Mouse (Mus musculus): Measurements from ENCODE around the gene Acot1.
"Not testable (repeated sequence)": the region's sequence is repeated elsewhere in the genome, so short reads cannot be mapped to it uniquely, and the experiment has no call there.

Gene Acot1

DNA sequence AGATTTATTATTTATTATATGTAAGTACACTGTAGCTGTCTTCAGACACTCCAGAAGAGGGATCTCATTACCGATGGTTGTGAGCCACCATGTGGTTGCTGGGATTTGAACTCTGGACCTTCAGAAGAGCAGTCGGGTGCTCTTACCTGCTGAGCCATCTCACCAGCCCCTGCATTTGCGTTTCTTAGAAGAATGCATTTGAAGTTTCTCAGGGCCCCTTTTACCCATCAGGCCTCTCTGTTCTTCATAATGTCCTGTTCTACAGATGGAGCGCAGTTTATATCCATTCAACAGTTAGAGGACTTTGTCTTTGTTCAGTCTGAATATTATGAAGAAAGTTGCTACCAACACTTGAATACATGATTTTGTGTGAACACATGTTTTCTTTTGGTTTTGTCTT is 13.0 kb downstream of the Acot1 start:
- DNase-seq, result not testable (repeated sequence)

DNA sequence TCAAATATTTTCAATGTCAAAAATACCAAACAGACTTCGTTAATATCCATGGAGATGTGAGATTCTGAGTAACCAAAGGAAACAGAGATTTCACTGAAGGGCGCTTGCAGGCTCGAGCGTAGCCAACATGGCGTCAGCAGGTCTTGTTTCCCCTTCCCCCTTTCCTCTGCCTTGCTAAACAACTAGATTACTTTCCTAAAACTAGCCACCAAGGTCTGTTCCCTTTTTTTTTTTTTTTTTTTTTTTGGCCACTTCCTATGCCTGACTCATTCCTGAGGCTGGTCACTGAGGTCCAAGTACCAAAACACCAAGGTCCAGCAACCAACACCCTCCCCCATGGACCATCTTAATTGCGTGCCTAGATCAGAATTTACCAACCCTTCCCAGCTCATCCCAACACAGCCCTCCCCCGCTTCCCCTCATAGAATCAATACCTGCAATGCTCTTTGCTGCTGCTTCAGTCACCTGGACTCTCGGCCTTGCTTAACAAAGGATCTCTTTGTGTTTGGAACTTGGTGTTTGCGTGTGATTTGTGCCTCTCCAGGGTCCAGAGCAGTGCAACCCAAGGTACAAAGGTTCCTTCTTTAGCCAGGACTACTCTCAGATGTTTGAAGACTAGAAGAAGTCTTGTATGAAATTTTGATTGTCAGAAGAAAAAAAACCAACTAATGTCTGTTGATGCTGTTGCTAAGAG is 13.9 kb downstream of the Acot1 start:
- no peak for DNase-seq

DNA sequence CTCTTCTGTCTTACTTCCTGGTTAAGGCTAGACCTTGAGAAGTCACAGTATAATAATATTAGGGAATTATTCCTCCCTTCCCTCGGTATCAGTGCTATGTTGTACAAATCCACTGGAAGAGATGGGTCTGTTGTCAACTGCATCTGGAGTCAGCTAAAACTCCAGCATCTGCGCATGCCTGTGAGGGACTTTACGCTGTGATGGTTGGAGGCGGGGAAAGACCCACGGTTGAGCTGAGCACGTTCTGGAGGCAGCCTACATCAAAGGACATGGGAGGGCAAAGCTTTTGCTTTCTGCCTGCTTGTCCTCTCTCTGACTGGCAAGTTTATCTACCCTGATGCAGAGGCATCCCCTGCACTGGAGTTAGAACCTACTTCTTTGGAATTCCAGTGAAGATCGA is 16.6 kb downstream of the Acot1 start:
- no peak for DNase-seq

DNA sequence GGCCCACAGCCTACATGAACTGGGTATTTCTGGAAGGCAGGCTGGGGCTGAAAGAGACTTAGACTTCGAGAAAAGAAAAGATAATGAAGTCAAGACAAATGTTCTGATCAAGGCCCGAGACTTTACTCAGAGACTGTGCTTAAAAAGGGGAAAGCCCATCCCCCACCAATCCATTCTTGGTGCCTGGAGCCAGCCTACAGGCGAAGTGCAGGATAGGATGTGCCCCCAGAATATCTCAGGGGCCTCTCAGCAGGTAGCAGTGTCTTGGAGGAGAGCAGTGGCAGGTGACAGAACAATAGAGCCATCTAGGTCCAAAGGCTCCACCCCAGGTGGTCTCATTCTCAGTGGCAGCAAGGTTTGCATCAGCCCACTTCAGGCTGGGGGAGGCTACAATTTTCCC is 19.0 kb downstream of the Acot1 start:
- DNase-seq, result not testable (repeated sequence)

DNA sequence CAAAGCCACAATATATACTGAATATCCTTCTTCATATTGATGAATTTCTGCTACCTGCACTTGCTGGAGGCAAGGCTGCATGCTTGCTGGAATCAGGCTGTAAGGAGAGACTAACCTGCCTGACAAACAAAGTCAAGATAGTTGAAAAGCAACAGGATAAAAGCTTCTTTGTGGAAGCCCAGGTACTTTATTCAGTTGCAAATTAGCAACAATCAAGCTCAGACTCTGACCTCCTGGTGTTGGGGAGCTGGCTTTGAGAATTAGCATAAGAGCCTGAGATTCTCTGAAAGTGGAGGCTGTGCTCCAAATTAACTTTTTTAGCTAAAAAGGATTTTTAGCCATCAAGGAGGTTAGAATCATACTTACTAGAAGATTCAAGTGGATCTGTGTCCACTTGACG is 19.8 kb downstream of the Acot1 start:
- not testable (repeated sequence) for DNase-seq

DNA sequence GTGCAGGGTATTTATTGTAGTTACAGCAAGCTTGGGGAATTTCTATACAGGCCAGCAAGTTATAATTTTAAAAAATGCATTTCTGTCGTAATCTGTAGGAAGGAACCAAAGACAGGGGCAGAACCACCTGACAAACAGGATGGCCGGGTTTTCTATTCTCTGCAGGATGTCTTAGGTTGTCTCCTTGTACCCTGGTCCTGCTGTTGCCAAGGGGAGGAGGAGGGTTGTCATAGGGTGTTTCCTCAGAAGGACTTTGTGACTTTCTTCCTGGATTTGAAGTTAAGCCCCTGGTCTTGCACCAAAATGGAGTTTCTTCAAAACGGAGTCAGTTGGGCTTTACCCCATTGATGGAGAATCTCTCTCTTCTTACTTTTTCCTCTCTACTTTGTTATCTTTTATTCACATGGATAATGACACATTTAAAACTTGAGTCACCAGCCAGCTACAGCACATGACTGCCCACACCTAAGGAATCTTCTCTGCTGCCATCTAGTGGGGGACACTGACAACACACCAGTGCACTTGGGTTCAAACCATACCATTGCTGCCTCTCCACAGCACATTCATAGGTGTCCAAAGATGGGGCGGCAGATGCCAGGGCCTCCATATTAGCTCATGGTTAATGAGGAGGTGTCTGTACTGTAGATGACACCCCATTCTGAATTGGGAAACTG is 21.5 kb downstream of the Acot1 start:
- DNase-seq, result peak; percentile 74

DNA sequence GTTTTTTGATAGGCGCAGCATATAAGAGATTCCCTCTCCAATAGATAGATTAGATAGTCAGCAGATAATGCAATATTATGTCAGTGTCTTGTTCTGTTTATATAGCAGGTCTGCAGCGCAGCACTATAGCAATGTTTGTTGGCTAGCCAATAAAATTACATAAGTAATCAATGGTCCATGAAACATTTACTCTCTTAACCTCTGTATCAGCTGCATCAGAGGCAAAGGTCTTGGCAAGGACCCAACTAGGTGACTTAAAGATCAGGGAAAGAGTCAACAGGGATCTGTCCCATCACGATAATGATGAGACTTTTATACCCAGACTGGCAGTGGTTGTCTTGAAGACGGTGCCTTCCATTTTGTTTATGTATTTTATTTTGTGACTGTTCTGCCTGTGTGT is 23.6 kb downstream of the Acot1 start:
- DNase-seq, result no peak

DNA sequence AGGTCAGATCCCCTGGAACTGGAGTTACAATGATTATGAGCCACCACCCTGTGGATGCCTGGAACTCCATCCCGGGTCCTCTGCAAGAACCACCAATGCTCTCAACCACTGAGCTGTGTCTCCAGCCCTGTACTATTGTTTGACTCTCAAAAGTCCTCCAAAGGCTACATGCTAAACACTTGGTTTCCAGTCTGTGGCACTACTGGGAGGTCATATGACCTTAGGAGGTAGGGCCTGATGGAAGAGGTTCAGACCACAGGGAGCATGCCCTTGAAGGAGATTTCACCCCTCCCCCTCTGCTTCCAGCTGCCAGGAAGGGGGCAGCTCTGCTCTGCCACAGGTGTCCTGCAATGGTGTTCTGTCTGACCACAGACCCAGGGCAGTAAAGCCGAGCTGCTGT is 24.0 kb downstream of the Acot1 start:
- peak; percentile 36 for DNase-seq

DNA sequence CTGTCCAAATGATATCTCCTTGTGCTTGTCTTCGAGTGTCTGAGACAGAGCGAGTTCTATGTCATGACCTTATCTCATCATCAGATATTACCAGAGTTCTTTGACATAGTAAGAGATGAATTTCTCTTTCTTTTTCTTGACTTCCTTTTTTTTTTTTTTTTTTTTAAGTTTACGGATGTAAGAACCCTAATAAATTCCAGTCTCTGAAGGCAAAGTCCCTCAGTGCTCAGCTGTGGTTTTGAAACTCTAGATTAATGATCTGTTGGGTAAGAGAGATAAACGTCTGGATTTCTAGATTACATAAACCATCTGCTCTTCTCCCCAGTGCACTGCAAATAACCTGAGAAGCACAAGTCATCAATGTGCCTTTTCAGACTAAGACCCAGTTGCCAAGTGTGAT is 24.8 kb downstream of the Acot1 start:
- no peak for DNase-seq

DNA sequence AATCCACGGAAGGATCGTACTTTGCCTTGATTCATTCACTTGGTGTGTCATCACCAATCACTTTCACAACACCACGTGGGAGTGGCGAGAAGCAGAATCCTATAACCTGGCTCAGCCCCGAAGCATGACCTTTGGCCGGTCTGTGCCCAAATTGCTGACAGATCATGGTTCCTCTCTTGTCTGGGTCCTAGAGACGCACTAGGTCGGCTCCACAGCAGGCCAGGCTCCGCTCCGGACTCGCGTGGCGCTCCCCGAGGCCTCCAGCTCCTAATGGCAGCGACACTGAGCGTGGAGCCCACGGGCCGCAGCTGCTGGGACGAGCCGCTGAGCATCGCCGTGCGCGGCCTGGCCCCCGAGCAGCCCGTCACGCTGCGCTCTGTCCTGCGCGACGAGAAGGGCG is 29.0 kb downstream of the Acot1 start, which contains the start of gene Acot4:
TSS of gene Acot4 (plus strand) at position 139 of the 400 bp plus-strand sequence.
- peak; percentile 91 for DNase-seq

DNA sequence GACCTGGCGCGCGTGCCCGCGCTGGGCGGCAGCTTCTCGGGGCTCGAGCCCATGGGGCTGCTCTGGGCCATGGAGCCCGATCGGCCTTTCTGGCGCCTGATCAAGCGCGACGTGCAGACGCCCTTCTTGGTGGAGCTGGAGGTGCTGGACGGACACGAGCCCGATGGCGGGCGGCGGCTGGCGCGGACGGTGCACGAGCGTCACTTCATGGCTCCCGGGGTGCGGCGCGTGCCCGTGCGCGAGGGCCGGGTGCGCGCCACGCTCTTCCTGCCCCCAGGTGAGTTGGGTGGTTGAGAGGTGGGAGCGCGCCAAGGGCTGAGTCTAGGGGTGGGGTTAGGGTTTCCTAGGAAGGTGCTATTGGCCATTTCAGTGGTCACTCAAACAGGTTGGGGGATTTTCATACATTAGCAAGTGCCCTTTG is 29.4 kb downstream of the Acot1 start, which contains the start of gene Gm49366:
TSS of gene Gm49366 (plus strand) at position 245 of the 421 bp plus-strand sequence.
- peak; percentile 75 for DNase-seq

DNA sequence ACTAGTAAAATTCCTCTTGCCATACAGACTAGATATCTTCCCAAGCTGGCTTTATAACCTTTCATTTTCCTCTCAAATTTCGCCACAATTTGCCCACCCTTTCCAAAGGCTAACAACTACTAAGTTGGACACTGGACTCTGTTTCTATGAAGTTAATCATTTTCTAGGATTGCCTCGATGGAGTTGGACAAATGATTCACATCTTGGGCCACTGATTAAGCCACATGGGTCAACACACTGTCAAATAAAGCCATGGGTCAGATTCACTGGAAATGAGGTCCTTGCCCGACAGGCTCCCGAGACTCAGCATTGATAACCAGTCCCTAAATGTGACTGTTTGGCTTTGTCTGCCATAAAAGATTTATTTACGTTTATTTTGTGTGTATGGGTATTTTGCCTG is 33.0 kb downstream of the Acot1 start:
- peak; percentile 82 for DNase-seq

DNA sequence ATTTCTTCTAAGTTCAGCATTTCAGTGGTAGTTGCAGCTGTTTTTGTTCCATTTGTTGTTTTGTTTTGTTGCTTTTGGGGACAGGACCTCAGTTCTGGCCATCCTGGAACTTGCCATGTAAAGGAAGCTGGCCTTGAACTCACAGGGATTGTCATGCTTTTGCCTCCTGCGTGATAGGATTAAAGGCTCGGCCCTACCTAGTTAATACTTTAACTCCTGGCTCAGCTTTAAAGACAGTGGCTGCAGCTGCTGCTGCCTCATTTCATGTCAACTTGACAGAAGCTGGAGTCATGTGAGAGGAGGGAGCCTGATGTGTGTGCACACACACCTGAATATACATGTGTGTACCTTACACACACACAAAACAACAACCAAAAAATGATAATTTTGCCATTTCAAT is 34.8 kb downstream of the Acot1 start:
- DNase-seq, result peak; percentile 56

DNA sequence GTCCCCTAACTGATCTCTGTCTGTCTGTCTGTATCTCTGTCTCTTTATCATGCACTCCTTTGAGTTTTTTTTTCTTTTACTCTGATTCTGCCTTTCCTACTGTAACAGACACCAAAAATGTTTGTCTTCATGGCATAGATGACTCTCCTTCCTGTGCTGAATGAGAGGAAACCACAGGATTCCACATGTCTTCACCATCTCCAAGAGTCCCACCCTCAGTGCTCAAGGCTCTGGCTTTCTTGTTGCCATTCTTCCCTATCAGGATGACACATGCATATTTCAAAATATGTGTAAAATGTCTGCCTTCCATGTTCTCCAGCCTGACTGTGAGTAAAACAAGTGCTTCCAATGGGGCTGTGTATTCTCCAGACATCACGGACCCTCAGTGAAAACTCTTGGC is 37.6 kb downstream of the Acot1 start:
- no peak for DNase-seq

DNA sequence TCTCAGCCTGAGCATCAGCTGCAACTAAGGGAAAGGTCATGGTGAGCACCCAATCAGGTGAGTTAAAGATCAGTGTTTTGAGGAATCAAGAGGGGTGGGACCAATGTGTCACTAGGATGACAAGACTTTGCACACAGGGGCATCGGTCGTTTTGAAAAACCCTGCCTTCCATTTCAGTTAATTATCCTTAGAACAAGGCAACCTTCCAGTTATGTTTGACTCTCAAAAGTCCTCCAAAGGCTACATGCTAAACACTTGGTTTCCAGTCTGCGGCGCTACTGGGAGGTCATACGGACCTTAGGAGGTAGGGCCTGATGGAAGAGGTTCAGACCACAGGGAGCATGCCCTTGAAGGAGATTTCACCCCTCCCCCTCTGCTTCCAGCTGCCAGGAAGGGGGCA is 41.5 kb downstream of the Acot1 start:
- DNase-seq, result peak; percentile 81

DNA sequence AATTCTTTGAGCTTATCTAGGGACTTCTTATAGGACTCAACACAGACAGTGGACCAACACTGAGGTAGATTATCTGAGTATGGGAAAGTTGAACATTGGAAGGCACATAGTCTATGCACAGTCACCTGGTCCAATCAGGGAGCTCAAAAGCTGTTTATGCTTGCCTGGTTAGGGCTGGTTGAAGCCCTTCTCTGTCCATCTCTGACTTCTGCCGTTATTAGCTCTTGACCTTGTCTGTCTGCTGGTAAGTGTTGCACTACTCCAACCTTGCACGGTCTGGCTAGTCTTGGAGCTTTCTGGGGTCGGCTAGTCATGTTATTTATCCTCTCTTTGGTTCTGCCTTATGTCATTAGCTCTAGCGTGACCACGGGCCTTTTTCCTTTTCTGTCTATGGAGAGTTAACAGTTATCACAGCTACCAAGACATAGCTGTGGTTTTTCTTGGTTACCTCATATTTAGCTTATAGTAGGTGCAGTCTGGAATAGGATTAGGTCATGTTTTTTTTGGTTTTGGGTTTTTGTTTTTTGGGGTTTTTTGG is 42.7 kb downstream of the Acot1 start, which contains the start of gene Acot3:
TSS of gene Acot3 (plus strand) at position 208 of the 538 bp plus-strand sequence.
- peak; percentile 45 for DNase-seq

DNA sequence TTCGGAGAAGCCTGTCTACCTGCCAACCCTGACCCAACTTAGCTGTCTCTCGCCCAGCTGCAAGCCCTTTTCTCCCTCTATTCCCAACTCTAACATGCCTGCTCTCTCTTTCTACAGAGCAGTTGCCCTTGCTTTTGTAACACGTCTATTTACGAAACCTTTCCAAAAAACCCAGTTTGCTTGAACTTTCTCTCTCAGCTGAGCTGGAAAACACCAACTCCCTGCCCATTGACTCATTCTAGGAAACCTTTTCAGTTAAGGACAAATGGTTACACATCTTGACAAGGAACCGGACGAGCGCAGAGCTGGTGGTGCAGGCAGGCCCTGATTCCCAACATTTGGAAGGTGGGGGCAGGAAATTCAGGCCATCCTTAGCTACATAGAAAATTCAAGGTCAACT is 43.3 kb downstream of the Acot1 start:
- no peak for DNase-seq

DNA sequence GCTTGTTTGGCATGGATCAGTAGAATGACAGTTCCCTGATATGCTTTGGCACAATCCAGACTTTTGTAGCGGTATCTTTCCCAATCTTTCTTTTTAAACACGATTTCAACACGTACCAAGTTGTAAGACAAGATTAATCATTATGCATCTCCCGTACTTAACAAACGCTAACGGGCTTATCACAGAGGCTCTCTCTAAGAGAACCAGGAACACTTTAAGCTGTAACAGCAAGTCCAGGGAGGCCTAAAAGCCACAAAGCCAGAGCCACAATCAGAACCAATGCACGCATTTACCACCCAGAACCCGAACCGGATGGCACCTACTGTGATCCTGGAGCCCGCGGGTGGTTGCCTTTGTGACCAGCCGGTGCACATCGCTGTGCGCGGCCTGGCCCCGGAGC is 43.9 kb downstream of the Acot1 start:
- no peak for DNase-seq

DNA sequence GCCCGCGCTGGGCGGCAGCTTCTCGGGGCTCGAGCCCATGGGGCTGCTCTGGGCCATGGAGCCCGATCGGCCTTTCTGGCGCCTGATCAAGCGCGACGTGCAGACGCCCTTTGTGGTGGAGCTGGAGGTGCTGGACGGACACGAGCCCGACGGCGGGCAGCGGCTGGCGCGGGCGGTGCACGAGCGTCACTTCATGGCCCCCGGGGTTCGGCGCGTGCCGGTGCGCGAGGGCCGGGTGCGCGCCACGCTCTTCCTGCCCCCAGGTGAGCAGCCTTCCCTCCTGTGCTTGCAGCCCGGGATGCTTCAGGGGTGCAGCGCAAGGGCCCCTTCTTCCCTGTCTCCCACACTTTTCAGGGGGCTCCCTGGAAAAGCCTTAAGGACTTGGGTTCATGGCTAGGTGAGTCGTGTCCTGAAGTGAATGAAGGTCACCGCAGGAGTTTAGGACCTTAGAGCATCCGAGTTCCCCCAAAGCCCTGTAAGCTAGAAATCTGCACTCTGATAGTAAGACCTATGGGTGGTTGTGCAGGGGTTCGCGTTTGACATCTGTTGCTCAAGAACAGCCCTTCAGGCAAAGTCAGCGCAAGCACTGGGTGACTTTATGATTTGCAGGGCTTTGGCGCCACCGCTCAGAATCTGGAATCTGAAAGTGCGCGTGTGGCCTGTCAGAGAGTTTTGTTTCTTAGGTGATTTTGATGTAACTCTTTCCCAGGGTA is 44.5 kb downstream of the Acot1 start:
- peak; percentile 51 for DNase-seq

DNA sequence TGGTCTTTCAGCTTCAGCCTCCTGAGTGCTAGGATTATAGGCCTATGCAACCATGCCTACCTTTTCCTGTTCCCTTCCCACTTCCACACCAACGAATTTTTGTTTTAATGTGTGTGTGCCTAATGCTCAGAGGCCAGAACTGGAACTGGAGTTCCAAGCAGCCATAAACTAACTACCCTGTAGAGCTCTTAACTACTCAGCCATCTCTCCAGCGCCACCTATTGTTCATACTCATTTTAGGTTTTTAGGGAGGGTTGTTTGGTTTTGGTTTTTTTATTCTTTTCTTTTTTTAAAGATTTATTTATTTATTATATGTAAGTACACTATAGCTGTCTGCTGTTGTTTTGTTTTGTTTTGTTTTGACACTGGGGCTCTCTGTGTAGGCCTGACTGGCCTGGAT is 51.7 kb downstream of the Acot1 start:
- DNase-seq, result no peak

DNA sequence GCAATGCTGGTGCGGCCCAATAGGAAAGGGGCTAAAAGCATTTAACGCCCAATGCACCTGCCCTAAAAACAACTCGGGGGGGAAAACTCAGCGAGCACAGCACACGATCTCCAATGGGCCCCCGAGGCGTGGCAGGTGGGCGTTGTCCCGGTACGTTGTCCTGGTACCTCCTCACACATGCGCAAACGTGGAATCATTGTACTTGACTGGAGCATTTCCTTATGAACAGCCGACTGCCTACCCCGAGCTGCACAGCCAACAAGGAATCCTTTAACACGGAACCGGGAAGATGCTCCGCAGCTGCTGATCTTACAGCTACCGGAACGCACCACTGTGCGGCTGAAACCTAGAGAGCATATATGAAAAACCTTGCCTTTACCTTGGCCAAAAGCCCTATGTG is 53.0 kb downstream of the Acot1 start:
- DNase-seq, result no peak

DNA sequence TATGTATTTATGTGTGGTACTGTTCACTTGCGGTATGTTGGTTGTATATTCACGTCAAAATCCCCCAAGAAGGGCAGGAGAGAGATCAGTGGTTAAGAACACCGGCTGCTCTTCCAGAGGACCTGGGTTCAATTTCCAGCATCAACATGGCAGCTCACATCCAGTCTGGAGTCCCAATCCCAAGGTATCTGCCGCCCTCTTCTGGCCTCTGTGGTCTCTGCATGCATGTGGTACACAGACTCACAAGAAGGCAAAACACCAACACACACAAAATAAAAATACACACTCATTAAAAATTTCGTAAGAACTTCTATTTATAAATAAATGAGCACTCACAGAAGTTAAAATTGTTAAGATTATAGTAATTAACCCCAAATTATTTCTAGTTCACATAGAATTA is 53.9 kb downstream of the Acot1 start:
- DNase-seq, result no peak

DNA sequence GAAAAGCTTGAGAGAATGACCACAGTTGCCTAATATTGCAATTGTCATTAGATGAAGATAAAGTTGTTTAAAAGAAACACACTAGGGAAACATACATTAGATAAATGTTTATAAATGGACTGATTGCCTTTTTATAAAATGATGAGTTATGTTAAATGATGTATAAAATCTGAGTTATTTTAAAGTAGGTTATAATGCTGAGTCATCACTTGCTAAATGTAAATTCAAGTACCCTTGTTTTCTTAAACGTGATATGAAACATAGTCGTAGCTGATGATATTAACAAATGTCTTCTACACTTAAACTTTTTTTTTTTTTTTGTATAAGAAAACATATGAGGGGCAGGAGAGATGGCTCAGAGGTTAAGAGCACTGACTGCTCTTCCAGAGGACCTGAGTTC is 54.5 kb downstream of the Acot1 start:
- DNase-seq, result no peak

DNA sequence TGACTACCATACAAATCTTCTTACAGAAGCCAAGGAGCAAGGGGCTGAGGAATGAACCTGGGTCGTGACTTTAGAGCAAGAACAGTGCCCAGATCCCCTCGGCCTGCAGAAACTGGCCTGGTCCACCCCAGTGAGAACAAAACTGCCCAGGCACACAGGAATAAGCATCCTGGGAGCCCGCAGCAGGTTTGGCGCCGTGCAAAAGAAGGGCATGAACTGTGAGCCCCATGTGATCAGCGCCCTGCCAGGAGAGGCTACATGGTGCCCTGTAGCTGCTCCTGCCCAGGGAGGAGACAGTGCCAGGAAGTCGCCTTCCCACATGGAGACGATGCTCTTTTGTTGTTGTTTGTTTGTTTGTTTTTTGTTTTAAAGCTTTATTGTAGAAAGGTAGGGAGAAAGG is 55.3 kb downstream of the Acot1 start:
- peak; percentile 32 for DNase-seq
